Mouse (Mus musculus) frontal cortex, postnatal 25 days (tissue): Measurements from ENCODE around the gene Lrp5.

Experiments
- DNase-seq, 2 experiments: peaks; one replicate each; pipeline ENCODE4 v3.0.0; 2022; ENCODE audit warnings: low spot score in 2 of 2

Gene Lrp5

DNA sequence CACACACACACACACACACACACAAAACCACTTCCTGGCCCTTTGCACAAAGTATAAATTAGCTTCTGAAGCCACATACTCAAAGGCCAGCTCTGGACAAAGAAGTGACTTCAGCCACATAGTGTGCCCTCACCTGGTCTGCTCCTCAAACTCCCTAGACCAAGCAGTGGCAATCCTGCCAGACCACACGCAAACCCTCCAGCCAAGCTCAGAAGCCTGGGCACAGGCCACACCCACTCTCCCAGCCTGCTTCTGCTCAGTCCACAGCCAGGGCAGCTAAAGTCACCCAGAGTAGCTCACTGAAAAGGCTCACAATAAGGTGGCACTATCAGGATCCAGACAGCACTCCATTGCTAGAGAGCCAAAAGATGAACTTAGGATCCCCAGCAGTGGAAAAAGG is 30.2 kb downstream of the Lrp5 start:
- no peak for DNase-seq

DNA sequence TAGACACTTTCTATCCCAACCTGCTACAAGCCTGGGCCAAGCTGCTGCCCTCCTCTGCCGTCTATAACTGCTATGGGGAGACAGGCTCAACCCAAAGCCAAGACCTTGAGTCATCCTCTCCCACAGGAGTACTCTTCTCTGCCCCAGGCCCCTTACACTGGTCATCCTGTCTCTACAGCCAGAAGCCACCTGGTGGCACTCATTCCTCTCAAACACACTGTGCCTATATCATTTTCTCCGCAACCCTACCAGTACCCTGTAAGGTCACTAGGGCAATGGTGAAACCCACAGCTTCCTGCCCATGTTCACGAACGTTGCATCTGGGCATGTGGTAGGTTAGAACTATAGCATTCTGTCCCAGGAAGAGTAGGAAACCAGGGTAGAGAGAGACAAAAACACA is 31.4 kb downstream of the Lrp5 start:
- no peak for DNase-seq

- no peak for DNase-seq
These were observed 32.3 kb downstream of the Lrp5 start for GRCm38 (mm10) chr19:3654058-3654457.

GRCm38 (mm10) chr19:3653508-3653907 is 32.9 kb downstream of the Lrp5 start:
- DNase-seq: no peak

DNA sequence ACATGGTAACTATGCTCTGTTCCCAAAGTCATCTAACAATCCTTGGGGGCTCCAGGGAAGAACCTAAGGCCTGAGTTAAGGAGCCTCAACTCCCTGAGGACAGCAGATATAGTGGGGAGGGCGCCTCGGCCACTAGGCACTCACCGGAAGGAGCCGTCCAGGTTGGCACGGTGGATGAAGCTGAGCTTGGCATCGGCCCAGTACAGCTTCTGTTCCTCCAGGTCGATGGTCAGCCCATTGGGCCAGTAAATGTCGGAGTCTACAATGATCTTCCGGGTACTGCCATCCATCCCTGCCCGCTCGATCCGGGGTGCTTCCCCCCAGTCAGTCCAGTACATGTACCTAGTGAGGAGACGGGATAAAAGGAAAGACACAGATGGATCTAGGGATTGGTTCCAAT is 34.4 kb downstream of the Lrp5 start:
- no peak for DNase-seq

GRCm38 (mm10) chr19:3651220-3651619 is 35.1 kb downstream of the Lrp5 start:
- no peak for DNase-seq

GRCm38 (mm10) chr19:3650448-3650847 is 35.9 kb downstream of the Lrp5 start:
- DNase-seq: no peak

- no peak for DNase-seq
These were observed 37.4 kb downstream of the Lrp5 start for GRCm38 (mm10) chr19:3648830-3649450.

- no peak for DNase-seq
These were observed 38.4 kb downstream of the Lrp5 start for GRCm38 (mm10) chr19:3647999-3648398.

GRCm38 (mm10) chr19:3645813-3646212 is 40.6 kb downstream of the Lrp5 start:
- DNase-seq: no peak

- DNase-seq: no peak
These were observed 41.0 kb downstream of the Lrp5 start for GRCm38 (mm10) chr19:3645318-3645717.

- DNase-seq: no peak
These were observed 46.8 kb downstream of the Lrp5 start for GRCm38 (mm10) chr19:3639561-3639960.

DNA sequence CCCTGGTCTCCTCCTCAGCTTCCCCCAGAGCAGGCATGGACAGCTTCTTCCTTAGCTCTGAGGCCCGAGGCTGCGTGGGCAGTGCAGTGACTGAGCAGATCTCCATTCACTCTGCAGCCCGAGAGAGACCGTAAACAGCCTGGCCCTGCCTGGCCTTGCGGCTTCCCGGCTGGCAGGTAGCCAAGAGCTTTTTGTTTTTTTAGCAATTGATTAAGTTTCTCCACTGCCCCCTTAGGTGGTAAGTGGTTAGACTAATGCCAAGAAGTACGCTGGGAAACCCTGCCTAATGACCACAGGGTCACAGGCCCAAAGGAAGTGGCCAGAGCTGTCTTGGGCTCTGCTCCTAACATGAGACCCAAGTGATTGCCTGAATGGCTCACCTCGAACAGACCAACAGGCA is 47.7 kb downstream of the Lrp5 start:
- no peak for DNase-seq

- DNase-seq: no peak
These were observed 54.3 kb downstream of the Lrp5 start for GRCm38 (mm10) chr19:3632018-3632417.

DNA sequence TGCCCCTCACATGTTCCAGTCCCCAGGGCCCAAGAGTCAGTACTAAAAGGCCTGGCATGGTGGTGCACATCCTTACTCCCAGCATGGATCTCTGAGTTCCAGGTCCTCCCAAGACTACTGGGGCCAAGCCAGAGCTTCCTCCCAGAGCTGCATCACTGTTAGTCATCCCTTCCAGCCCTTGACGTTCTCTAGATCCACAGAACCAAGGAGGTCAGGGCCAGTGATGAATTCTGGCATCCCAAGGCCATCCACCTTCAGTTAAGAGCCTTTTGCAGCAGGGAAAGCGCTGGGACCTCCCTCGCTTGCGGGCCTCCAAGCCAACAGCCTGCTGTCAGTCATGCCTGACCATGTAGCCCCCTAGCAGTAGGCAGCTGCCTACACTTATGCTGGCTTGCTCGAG is 54.9 kb downstream of the Lrp5 start:
- no peak for DNase-seq

DNA sequence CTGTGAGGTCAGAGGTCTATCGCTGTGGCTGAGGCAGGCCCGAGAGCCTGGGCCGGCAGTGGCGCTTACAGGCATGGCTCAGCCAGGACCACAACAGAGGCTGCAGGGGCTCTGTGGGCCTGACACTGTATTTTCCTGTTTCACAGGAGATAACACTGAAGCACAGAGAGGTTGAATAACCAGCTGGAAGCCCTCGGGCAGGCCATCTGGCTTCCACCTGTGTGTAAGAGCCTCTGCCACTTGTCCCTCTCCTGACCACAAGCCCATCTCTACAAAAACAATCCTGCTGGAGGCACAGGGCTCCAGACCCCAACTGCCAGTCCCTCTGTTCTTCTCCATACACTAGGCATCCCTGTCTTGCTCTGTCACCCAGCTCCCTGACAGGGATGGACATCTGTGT is 55.9 kb downstream of the Lrp5 start:
- no peak for DNase-seq

DNA sequence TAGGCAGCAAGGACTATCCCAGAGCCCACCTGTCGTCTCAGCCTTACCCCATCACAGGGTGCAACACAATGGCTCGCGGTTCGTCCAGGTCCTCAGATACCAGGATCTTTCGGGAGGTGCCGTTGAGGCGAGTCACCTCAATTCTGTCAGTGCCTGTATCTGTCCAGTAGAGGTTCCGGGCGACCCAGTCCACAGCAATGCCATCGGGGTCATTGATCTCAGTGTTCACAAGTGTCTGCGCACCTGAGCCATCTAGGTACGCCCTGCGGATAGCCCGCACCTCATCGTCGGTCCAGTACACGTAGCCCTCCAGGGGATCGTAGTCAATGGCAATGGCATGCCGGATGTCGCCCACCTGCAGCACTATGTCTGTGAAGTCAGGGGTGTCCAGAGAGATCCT is 56.3 kb downstream of the Lrp5 start:
- DNase-seq: no peak

DNA sequence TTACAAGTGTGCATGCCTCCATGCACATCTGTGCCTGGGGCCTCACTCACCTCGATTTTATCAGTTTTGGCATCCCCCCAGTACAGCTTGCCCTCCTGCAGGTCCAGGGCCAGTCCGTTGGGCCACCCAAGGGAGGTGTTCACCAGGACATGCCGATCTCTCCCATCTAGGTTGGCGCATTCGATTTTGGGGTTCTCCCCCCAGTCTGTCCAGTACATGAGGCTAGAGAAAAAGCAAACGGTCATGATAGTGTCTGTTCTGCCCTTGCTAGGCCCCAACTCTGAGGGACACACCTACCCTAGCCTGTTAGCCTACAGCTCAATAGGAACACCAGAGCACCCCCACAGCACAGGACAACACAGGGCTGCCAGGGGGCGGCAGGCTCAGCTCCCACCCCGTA is 58.1 kb downstream of the Lrp5 start:
- DNase-seq: no peak

GRCm38 (mm10) chr19:3625111-3625510 is 61.3 kb downstream of the Lrp5 start:
- DNase-seq: no peak

DNA sequence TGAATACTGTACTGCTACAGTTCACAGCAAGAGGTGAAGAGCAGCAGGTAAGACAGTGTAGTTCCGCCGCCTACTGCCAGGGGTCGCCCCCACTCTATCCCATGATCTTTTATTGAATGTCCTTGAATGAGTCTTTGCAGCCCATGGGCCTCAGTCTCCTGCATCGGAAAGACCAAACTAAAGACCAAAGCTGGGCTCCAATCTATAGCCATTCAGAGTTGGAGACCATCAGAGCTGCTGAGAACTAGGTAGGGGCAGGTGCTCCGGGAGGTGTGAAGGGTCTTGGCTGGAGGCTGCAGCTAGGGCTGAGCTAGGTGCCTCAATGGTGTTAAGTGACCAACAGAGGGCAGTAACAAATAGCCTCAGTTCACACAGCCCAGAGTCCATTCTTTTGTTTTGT is 62.5 kb downstream of the Lrp5 start:
- DNase-seq: peak in 1 of 2 experiments; percentile 36

DNA sequence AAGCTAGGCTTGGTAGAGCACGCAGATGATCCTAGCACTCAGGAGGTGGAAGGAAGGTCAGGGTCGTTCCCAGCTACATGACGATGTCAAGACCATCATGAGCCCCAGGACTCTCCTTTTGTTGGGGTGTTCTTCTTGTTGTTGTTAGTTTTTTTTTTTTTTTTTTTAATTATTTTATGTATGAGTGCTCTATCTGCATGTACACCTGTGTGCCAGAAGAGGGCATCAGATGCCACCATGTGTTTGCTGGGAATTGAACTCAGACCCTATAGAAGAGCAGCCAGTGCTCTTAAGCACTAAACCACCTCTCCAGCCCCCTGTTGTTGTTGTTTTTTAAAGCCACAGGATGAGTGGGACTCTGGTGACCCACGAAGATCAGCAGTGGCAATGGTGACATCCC is 63.1 kb downstream of the Lrp5 start:
- no peak for DNase-seq

GRCm38 (mm10) chr19:3620871-3621270 is 65.5 kb downstream of the Lrp5 start:
- no peak for DNase-seq

- DNase-seq: no peak
These were observed 67.0 kb downstream of the Lrp5 start for GRCm38 (mm10) chr19:3619359-3619758.

DNA sequence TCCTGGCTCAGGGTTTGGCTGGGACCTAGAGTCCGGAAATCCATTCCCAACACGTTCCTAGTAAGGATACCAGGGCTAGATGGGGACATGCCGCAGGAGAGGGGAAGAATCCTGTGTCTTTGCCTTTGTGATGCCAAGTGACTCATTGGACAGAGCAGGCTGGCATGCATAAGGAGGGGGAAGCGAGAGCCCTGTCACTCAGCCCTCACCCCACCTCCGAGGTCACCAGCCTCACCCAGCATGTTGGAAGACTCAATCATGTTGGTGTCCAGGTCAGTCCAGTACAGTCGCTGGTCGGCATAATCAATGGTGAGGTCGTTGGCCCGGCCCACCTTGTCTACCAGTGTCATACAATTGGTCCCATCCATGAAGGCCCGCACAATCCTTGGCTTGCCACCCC is 72.4 kb downstream of the Lrp5 start:
- DNase-seq: no peak
